Mouse (Mus musculus) cerebral cortex, adult 2 months (tissue): ENCODE measurements around the gene Sgsm3.

ENCODE experiments used
- WGBS: fragments of 180-500 bp; shearing (Covaris S2); methylation state at CpG from one replicate; pipeline ENCODE4 v1.1.7; 2018; 5-methylcytosine and 5-hydroxymethylcytosine counted together

The Sgsm3 gene

DNA sequence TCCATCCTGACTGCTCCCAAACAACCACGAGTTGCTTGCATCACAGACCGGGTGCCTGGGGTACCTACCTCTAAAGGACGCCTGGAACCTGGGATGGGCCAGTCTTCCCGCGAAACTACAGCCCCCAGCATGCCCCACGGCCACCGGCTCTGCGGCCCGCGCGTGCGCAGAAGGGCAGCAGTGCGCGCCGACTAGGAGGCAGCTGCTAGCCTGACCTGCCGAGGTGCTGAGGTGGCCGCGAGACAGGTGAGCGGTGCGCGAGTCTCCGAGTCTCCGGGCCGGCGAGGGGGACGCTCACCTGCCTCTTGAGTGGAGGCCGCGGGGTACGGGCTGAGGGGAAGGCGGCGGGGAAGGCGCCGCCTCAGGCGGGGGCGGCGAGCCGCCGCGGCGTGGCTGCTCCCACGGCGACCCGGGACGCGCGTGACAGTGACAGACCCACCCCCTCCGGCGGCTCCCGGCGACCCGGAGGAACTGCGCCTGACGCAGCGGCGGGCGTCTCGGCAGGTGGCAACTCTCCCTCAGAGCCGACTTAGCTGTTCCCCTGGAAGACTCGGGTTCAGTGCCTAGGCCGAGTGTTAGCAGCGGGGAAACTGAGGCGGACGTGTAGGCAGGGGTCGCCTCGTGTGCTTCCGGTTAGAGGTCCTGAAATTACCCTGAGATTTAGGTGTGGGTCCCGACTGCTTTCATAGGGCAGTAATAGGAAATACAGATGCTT, at the start of gene Sgsm3:
Sgsm3 (plus strand) TSS at position 146 of the 715 bp plus-strand sequence.
- under 1% methylated on average over 67 of the region's 67 CpGs for WGBS

DNA sequence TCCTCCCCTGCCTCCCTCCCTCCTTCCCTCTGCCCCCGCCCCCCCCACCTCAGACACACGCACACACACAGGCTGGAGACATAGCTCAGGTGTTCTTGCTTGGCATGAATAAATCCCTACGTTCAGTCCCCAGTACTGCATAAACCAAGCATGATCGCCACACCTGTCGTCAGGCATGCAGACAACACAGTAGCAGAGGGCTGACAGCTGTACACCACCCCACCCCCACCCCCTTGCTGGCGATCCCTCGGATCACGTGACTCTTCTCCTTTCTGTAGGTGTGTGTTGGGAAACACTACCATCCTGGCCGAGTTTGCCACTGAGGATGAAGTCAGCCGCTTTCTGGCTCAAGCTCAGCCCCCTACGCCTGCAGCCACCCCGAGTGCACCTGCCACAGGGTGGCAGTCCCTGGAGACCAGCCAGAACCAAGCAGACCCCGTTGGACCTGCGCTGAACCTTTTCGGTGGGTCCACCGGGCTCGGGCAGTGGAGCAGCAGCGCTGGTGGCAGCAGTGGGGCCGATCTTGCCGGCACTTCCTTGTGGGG, 48.7 kb upstream of the Sgsm3 start:
- WGBS = 65% methylated on average over 20 of the region's 20 CpGs

GRCm38 (mm10) chr15:80930048-80930571, 47.5 kb upstream of the Sgsm3 start:
- 33% methylated on average over 14 of the region's 16 CpGs for WGBS

DNA sequence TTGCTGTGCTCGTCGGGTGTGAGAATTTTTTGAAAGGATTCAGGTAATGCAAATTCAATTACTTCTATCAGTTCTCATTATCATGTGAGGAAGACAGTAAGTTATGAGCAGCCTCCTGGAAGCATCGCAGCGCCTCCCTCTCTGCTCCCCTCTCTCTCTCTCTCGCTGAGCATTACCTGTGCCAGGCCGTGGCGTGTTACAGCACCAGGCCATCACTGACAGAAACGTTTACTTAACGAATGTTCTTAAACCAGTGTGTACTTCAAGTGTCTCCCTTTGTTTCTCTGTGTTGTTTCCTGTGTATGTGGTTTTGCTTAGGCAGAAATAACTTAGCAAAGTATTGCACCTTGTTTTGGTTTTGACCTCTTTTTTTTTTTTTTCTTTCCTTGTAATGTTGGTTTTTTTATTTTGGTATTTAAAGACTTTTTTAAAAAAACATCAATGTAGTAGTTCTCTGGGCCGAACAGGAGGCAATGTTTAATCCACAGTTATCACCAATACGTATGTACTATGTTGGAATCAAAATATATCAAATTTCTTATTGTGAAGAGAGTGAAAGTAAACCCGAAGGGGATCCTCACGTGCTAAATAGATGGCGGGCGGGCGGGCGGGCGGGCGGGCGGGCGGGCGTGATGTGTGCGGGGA, 46.8 kb upstream of the Sgsm3 start:
- 80% methylated on average over 23 of the region's 23 CpGs for WGBS

GRCm38 (mm10) chr15:80931345-80931960, 46.1 kb upstream of the Sgsm3 start:
- 81% methylated on average over 9 of the region's 9 CpGs for WGBS

GRCm38 (mm10) chr15:80934841-80935240, 42.7 kb upstream of the Sgsm3 start:
- 92% methylated on average over 5 of the region's 5 CpGs for WGBS

DNA sequence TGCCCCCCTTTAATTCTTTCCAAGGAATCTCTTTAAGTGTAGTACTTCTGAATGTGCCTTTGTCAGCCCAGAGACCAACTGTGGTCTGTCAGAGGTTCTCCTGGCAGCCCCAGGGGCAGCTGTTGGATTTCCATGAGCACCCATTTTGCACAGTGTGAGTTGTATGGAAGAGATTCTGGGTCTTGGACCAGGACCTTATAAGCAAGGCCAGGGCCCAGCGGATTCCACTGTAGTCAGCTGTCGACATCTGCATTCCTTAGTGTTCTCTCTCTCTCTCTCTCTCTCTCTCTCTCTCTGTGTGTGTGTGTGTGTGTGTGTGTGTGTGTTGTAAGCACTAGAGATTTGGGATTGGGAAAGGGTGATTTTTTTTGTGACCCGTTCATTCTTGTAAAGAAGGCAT, 40.9 kb upstream of the Sgsm3 start:
- WGBS = 70% methylated on average over 3 of the region's 3 CpGs

- 69% methylated on average over 4 of the region's 4 CpGs for WGBS
Measured at GRCm38 (mm10) chr15:80938615-80939014, 39.0 kb upstream of the Sgsm3 start.

DNA sequence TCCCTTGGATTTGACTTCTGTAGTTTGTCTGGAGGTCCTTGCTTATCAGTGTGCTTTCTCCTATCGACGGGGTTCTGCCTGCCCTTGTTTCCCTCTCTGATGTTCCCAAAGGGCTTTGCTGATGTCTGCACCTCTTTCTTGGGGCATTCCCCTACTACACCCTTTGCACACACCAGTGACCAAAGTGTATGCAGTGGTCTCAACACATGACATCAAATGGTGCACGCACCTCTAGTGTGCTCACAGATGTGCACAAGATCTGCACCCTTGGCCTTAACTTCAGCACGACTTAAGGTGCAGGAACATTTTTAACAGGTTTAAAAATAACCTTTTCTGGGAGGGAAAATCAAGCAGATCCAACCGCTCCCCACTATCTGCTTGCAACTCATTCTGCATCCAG, 38.2 kb upstream of the Sgsm3 start:
- WGBS = 71% methylated on average over 5 of the region's 5 CpGs

- 61% methylated on average over 6 of the region's 6 CpGs for WGBS
Measured at GRCm38 (mm10) chr15:80941468-80942040, 36.0 kb upstream of the Sgsm3 start.

GRCm38 (mm10) chr15:80945851-80946250, 31.7 kb upstream of the Sgsm3 start:
- WGBS = 52% methylated on average over 3 of the region's 3 CpGs

DNA sequence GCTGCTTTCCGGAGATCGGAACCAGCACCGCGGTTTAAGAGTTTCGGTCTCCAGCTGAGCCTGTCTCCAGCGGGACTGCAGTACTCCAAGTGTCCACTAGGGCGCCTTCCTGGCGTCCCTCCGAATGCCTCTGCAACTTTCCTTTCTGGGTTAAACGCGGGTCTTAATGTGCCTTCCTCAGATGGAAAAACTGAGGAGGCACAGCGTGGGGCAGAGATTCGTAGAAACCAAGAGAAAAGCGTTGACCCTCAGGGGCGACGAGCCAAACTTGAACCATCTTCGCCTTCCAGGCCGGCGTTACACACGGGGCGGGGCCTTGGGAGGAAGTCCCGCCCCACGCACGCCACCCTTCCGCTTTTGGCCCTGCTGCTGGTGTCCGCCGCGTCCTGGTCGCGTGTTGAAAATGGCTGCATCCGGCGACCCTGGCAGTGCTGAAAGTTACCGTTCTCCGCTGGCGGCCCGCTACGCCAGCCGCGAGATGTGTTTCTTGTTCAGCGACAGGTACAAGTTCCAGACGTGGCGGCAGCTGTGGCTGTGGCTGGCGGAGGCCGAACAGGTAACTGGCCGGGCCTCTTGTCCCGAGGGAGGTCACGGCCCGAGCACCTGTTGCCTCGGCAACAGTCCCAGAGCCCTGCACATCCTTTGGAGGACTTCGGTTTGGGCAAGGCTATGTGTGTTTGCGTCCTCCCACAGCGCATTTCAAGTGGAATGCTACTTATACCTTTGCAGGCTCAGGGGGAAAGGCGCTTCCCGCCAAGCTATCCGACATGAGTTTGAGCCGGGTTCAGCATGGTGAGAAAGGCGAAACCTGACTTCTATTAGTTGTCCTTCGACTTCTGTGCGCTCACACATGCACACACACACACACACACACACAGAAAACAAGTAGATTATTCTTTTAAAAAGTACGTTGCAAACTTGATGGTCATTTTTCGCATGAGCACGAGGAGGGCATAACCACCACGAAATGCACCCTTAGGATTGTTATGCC, 29.1 kb upstream of the Sgsm3 start, which contains the start of gene Adsl:
Adsl (plus strand) TSS at position 346 of the 991 bp plus-strand sequence.
- under 1% methylated on average over 63 of the region's 63 CpGs for WGBS

DNA sequence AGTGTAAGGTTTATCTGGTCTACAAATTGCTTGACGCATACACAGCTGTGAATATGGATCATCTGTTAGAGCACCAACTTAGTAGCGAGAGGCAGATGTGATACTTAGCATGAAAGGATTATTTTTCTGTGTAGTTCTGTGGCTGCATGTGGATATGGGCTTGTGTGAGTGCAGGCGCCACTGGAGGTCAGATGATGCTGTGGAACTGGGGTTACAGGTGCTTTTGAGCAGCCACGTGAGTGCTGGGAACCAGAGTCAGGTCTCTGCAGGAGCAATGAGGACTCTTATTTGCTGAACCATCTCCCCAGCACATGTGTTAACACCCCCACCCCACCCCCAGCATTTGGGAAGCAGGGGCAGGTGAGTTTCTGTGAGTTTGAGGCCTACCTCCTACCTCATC, 28.1 kb upstream of the Sgsm3 start:
- 44% methylated on average over 4 of the region's 4 CpGs for WGBS

DNA sequence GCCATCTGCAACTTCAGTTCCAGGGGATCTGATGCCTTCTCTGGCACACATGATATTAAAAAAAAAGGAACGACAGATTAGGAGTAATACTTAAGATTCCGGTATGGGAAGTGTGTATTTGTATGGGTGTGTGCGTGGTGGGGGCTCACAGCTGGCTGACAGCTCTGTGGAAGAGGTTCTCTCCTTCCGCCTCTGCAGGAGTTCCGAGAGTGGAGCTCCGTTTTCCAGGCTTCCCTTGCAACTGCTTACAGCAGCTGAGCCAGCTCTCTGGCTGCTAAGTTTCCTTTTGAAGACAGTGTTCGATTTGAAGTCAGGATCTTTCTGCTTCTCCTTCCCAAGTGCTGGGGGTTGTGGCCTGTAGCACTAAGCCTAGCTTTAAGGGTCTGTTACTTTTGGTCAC, 27.5 kb upstream of the Sgsm3 start:
- WGBS = 69% methylated on average over 7 of the region's 7 CpGs

DNA sequence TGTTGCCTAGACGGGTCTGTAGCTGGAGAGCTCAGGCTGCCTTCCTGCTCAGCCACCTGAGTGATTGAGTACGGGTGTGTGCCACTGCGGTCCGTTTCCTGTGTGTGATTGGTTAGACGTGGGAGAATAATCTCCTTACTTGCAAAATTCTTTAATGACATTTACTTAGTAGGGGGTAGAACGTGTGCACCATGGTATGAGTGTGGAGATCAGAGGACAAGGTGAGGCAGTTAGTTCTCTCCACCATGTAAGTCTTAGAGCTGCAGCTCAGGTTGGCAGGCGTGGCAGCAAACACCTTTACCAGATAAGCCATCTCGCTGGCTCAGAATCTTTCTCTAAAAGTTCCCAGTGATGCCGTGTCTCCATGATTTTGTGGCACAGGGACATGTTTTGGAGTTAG, 23.6 kb upstream of the Sgsm3 start:
- WGBS = 91% methylated on average over 9 of the region's 9 CpGs

DNA sequence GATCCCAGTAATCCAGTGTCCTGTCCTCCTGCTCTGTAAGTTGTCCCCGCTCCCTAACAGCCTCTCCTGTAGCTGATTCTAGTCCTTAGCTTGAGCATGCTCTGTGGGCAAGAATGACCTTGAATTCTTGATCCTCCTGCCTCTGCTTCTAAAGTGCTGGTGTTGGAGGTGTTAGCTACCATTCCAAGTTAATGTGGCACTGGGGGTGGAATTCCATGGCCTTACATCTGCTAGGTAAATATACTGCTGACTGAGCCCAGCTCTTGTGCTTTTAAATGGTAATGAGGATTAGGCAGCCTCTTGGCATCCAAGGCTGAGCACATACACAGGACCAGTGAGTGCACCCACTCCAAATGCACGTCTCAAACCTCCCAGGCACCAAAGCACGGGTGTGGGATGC, 22.7 kb upstream of the Sgsm3 start:
- 46% methylated on average over 3 of the region's 3 CpGs for WGBS

GRCm38 (mm10) chr15:80955836-80956438, 21.6 kb upstream of the Sgsm3 start:
- 70% methylated on average over 12 of the region's 12 CpGs for WGBS

DNA sequence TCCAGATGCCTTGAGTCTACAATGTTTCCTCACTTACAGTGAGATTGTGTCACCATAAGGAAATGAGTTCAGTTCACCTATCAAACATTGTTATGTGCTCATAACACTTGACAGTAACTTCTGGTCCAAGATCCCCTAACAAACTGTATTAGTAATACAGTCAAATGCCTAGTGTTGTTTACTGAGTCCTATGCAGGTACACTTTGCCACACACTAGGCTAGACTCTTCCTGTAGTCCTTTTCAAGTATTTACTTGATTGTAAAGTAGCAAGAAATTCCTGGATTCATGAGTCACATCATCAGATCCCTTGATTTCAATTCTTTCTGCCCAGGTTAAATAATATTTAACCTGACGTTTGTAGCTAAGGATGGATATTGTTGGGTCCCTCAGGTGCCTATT, 8.2 kb upstream of the Sgsm3 start:
- 97% methylated on average over 1 of the region's 1 CpGs for WGBS

GRCm38 (mm10) chr15:80974311-80974710, 3.3 kb upstream of the Sgsm3 start:
- 52% methylated on average over 5 of the region's 5 CpGs for whole genome bisulfite sequencing

DNA sequence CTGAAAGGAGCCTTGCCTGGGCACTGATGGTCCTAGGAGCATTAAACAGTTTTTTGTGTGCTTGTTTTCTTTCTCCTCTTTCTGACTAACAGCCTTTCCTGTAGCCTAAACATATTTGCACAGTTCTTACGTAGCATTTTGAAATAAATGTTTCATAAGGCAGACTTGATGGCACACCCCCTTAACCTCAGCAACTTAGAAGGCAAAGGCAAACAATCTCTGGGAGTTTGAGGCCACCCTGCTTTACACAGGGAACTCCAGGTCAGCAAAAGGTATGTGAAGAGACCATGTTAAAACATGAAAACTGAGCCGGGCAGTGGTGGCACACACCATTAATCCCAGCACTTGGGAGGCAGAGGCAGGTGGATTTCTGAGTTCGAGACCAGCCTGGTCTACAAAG, 1.9 kb upstream of the Sgsm3 start:
- 83% methylated on average over 3 of the region's 3 CpGs for WGBS
